9 mouse cellular contexts compared by ENCODE assay signal in genomic region chr5:45925879-45926410, GRCm38 (mm10).
A peak's percentile ranks its signal among the peaks of the same experiment; 100 is the strongest.
DNase-seq lines count a peak whose midpoint lies in the region; ATAC-seq lines count a peak whose summit lies in the region.
"Had no signal": no experiment of that assay in that cellular context is flagged by ENCODE, and none has a peak within 500 bp of the region (broad histone marks: within the 10 kb centered on the region; RNA-seq: fewer than 3 reads in every experiment).

No protein-coding gene starts in this region.

- no peak overlapping the region for H3K9ac ChIP-seq in kidney, embryonic 16.5 days (replicated peaks; ENCODE audit: low read length)
- H3K9ac ChIP-seq in stomach, embryonic 16.5 days (ENCODE audit: low read length) = no peak overlapping the region

- peak; percentile 41 to 43 for DNase-seq in spleen, postnatal 36 days (ENCODE audit: low spot score in 2 of 2)
- DNase-seq in spleen, postnatal 4 days (ENCODE audit: low spot score in 2 of 2) = no peak
- peak; percentile 18 to 48 for DNase-seq in heart, adult 9 months (ENCODE audit: low spot score in 2 of 2)
- no peak for DNase-seq in limb, embryonic 10.5 days (ENCODE audit: low spot score)
- DNase-seq in layer of hippocampus, adult 11-12 months (ENCODE audit: low spot score) = no peak
- DNase-seq: cerebellum, postnatal 25 days had no signal

- H3K36me3 ChIP-seq in kidney, embryonic 16.5 days (ENCODE audit: insufficient read depth, low read length) = no peaks in the 10 kb centered on the region
- H3K36me3 ChIP-seq in stomach, embryonic 16.5 days (ENCODE audit: control insufficient read depth, insufficient read depth, low read length) = no peaks in the 10 kb centered on the region
- no peaks in the 10 kb centered on the region for H3K36me3 ChIP-seq in limb, embryonic 10.5 days

- peak; percentile 77 for ATAC-seq in kidney, embryonic 16.5 days (ENCODE audit: low FRiP score, low TSS enrichment)
- peak; percentile 75 for ATAC-seq in stomach, embryonic 16.5 days (ENCODE audit: insufficient read depth, low FRiP score)

- no peaks in the 10 kb centered on the region for H3K27me3 ChIP-seq in kidney, embryonic 16.5 days (ENCODE audit: insufficient read depth, low read length)
- no peaks in the 10 kb centered on the region for H3K27me3 ChIP-seq in stomach, embryonic 16.5 days (ENCODE audit: control insufficient read depth, insufficient read depth, low read length)
- H3K27me3 ChIP-seq in limb, embryonic 10.5 days (ENCODE audit: low read depth, poor library complexity, severe bottlenecking) = no peaks in the 10 kb centered on the region
- H3K27me3 ChIP-seq: megakaryocyte, embryonic 14.5 days had no signal

- H3K27ac ChIP-seq in kidney, embryonic 16.5 days (ENCODE audit: low read length) = peak overlapping the region; percentile 73
- H3K27ac ChIP-seq in stomach, embryonic 16.5 days (ENCODE audit: low read length) = peak overlapping the region; percentile 84
- H3K27ac ChIP-seq in limb, embryonic 10.5 days = no peak overlapping the region

- no peaks in the 10 kb centered on the region for H3K9me3 ChIP-seq in kidney, embryonic 16.5 days (ENCODE audit: low read length)
- no peaks in the 10 kb centered on the region for H3K9me3 ChIP-seq in stomach, embryonic 16.5 days (replicated peaks; ENCODE audit: control insufficient read depth, low read length)
- H3K9me3 ChIP-seq in limb, embryonic 10.5 days (replicated peaks) = no peaks in the 10 kb centered on the region
- H3K9me3 ChIP-seq: megakaryocyte, embryonic 14.5 days had no signal

- H3K4me2 ChIP-seq in kidney, embryonic 16.5 days (replicated peaks; ENCODE audit: low read depth, low read length) = peak overlapping the region; percentile 31
- peak overlapping the region; percentile 1; the same call in 1 of the 2 replicates for H3K4me2 ChIP-seq in stomach, embryonic 16.5 days (ENCODE audit: low read depth, low read length)

- peaks cover 9% of the 10 kb centered on the region for H3K4me1 ChIP-seq in kidney, embryonic 16.5 days (ENCODE audit: insufficient read depth, low read length)
- peaks cover 5% of the 10 kb centered on the region for H3K4me1 ChIP-seq in stomach, embryonic 16.5 days (ENCODE audit: control insufficient read depth, insufficient read depth, low read length)
- H3K4me1 ChIP-seq in limb, embryonic 10.5 days = 0 out of 2 replicates have a peak, but pooled peaks cover 5% of the 10 kb centered on the region
- H3K4me1 ChIP-seq: megakaryocyte, embryonic 14.5 days had no signal

- 32% methylated on average over 9 of the region's 9 CpGs for WGBS in kidney, embryonic 16.5 days
- 45% methylated on average over 9 of the region's 9 CpGs for WGBS in stomach, embryonic 16.5 days
- 78% methylated on average over 9 of the region's 9 CpGs for WGBS in limb, embryonic 10.5 days

- no peak overlapping the region for H3K4me3 ChIP-seq in kidney, embryonic 16.5 days (ENCODE audit: low read length)
- no peak overlapping the region for H3K4me3 ChIP-seq in stomach, embryonic 16.5 days (replicated peaks; ENCODE audit: low read length)
- no peak overlapping the region for H3K4me3 ChIP-seq in limb, embryonic 10.5 days
- H3K4me3 ChIP-seq: megakaryocyte, embryonic 14.5 days had no signal

Comparison
In these comparisons a context has a peak if more than half of its experiments do, and no peak if none do; other contexts are left out.
1. DNase-seq: peak in spleen, postnatal 36 days (2 of 2) and heart, adult 9 months (2 of 2); none in spleen, postnatal 4 days (0 of 2), limb, embryonic 10.5 days (single experiment) and layer of hippocampus, adult 11-12 months (single experiment).